Mouse (Mus musculus): ENCODE data around the gene Heg1. TPM values are rescaled to one million over a fixed set of nuclear protein-coding genes. Genes with fewer than 3 reads are reported as not detected.

The Heg1 gene
- 52.0 TPM for polyA plus RNA-seq (2015; fragmentation: Illumina TruSeq; extraction: RNeasy Lipid Tissue Mini Kit (QIAGEN cat#74804); ENCODE audit: insufficient read depth, low replicate concordance)

GRCm38 (mm10) chr16:33684162-33684702 lies at the start of gene Heg1:
Gene Heg1, plus strand, starts transcription at chr16:33684370.

DNA sequence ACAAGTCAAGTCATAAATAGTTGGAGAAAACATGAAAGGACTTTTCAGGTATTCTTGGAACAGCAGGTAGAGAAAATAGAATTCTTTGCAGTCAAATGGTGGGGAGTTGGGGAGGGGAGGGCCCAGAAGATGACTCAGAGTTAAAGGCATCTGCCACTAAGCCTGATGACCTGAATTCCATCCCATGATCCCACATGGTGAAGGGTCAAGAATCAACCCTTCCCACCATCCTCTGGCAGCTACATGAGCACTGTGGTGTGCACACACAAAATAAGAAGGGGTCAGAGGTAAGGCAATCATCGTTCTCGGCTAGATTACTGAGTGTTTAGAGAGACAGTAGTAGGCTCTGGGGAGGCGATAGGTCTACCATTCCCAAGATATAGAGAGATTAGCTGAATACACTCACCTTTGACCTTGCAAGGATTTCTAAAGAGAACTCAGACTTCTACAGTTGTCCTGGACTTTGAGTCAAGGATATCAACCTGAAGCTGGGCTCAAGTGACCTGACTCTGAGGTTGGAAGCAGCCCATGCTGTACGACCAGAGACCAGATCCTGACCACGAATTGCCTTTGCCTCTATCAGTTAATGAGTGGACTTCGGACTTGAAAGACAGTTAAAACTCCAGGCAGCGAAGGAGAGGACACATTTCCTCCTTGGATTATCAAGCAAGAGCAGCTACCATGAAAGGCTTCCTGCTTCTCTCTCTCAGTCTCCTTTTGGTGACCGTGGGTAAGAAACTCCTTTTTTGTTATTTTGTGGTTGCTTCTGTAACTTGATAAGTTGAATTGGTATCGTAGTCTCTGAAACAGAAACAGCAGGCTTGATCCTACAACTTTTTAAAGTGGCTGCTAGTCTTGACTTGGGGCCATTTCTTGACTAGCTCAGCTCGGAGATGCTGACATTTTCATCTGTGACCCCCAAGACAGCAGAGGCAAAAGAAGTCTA lies 109.9 kb downstream of the Heg1 start, which contains the start of gene Muc13:
Gene Muc13, plus strand, starts transcription at position 192 of the 946 bp plus-strand sequence.

Other genes with a start within 250 kb of the Heg1 start
- 0.65 TPM for gene Slc12a8, start 167.0 kb upstream of the Heg1 start, polyA plus RNA-seq (2015; fragmentation: Illumina TruSeq; extraction: RNeasy Lipid Tissue Mini Kit (QIAGEN cat#74804); ENCODE audit: insufficient read depth, low replicate concordance)
- 0.84 TPM for gene Muc13, start 109.7 kb downstream of the Heg1 start, polyA plus RNA-seq (2015; fragmentation: Illumina TruSeq; extraction: RNeasy Lipid Tissue Mini Kit (QIAGEN cat#74804); ENCODE audit: insufficient read depth, low replicate concordance)
- gene Itgb5, start 145.3 kb downstream of the Heg1 start, polyA plus RNA-seq (2015; fragmentation: Illumina TruSeq; extraction: RNeasy Lipid Tissue Mini Kit (QIAGEN cat#74804); ENCODE audit: insufficient read depth, low replicate concordance), result 29.3 TPM